Mouse (Mus musculus): ENCODE measurements around the gene Fgfr2.
"Not testable (repeated sequence)": the region's sequence is repeated elsewhere in the genome, so short reads cannot be mapped to it uniquely, and the experiment has no call there.

Gene Fgfr2

DNA sequence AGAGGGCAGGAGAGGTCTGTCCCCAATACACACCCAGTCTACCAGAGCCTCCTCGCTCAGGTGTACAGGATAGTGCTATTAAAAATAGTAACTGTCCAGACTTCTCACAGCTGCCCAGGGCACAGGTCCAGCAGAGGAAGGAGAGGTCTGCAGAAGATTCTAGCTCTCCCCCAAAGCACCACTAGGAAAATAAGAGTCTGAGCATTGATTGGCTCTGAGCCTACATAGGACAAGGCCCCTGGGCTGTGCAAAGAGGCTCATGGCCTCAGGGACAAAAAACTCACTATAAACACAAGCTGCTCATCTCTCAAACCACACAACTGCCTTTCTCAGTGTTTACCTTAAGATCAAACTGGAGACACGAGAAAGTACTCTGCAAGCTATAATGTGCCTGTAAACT is 679.4 kb downstream of the Fgfr2 start:
- Histone ChIP-seq H3K4me3 (replicated peaks; ENCODE audit: low read length) (no peak overlapping the region), H3K27me3 (ENCODE audit: insufficient read depth, low read length) (no peaks in the 10 kb centered on the region; the same call in 1 of the 2 replicates), H3K4me1 (replicated peaks; ENCODE audit: low read depth, low read length) (no peaks in the 10 kb centered on the region), H3K9me3 (ENCODE audit: low read length) (peaks cover 14% of the 10 kb centered on the region), H3K36me3 (ENCODE audit: insufficient read depth, low read length) (no peaks in the 10 kb centered on the region)
- TF ChIP-seq POU5F1 (IDR thresholded peaks at IDR 0.05; ENCODE audit: borderline replicate concordance, low read length): no peak
- no peak for TF ChIP-seq CTCF (conservative IDR thresholded peaks at IDR 0.05; ENCODE audit: low read length)
- TF ChIP-seq NANOG (IDR thresholded peaks at IDR 0.05; ENCODE audit: borderline replicate concordance, low read length): no peak

DNA sequence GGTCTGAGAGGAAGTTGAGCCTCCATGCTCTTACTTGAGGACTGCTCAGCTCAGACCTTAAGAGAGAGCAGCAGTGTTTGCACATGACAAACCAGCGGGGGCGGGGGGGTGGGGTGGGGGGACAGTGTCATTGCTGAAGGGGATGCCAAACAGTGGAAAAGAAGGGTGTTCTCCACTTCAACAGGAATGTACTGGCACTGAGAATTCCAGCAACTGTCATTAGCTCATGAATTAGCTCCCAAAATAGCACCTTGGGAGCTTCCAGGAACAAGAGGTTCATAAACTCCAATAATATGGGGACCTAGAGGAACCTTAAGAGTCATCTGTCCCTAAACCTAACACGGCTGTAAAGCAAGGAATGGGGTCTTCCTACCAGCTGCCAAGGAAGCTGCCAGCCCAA is 680.0 kb downstream of the Fgfr2 start:
- peaks cover 14% of the 10 kb centered on the region for H3K9me3 ChIP-seq (ENCODE audit: low read length)
- TF ChIP-seq NANOG (IDR thresholded peaks at IDR 0.05; ENCODE audit: borderline replicate concordance, low read length): no peak
- TF ChIP-seq POU5F1 (IDR thresholded peaks at IDR 0.05; ENCODE audit: borderline replicate concordance, low read length): no peak
- TF ChIP-seq CTCF (conservative IDR thresholded peaks at IDR 0.05; ENCODE audit: low read length): no peak

DNA sequence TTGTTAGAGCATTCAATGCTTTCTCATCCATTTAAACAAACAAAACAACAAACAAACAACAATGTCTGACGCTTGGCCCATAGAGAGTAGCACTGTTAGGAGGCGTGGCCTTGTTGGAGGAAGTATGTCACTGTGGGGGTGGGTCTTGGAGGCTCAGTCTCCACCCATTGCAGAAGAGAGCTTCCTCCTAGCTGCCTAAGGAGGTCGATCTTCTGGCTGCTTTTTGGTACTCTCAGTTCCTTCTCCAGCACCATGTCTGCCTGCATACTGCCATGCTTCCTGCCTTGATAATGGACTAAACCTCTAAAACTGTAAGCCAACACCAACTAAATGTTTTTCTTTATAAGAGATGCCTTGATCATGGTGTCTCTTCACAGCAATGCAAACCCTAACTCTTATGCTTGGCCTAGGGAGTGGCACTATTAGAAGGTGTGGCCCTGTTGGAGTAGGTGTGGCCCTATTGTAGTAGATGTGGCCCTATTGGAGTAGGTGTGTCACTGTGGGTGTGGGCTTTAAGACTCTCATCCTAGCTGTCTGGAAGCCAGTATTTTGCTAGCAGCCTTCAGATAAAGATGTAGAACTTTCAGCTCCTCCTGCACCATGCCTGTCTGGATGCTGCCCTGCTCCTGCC is 680.9 kb downstream of the Fgfr2 start:
- H3K27me3 ChIP-seq (ENCODE audit: insufficient read depth, low read length); H3K4me1 ChIP-seq (replicated peaks; ENCODE audit: low read depth, low read length); H3K36me3 ChIP-seq (ENCODE audit: insufficient read depth, low read length); H3K4me3 ChIP-seq (replicated peaks; ENCODE audit: low read length): not testable (repeated sequence)
- peaks cover 14% of the 10 kb centered on the region for H3K9me3 ChIP-seq (ENCODE audit: low read length)

More for the DNA sequence above, 680.0 kb downstream of the Fgfr2 start:
- H3K4me1 ChIP-seq (replicated peaks; ENCODE audit: low read depth, low read length): no peaks in the 10 kb centered on the region
- no peak overlapping the region for H3K4me3 ChIP-seq (replicated peaks; ENCODE audit: low read length)
- H3K27me3 ChIP-seq (ENCODE audit: insufficient read depth, low read length): peaks cover 3% of the 10 kb centered on the region; the same call in 1 of the 2 replicates
- no peaks in the 10 kb centered on the region for H3K36me3 ChIP-seq (ENCODE audit: insufficient read depth, low read length)

DNA sequence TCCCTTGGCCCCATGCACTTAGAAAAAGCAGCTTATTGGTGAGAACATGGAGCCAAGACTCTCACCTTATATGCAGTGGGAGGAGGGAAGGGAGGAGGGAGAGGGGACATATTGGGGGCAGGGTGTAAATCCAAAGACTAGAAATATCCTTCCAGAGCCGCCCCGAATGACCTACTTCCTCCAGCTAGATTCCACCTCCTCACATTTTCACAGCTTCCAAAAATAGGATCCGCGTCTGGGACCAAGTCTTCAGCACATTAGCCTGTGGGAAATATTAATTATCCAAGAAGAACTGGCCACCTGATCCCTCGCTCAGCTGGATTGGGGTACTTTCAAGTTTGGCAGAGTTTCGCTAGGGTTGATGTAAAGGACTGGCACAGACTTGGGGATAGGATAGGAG is 683.2 kb downstream of the Fgfr2 start:
- peaks cover 3% of the 10 kb centered on the region; the same call in 1 of the 2 replicates for H3K27me3 ChIP-seq (ENCODE audit: insufficient read depth, low read length)
- H3K36me3 ChIP-seq (ENCODE audit: insufficient read depth, low read length): no peaks in the 10 kb centered on the region
- no peak for TF ChIP-seq NANOG (IDR thresholded peaks at IDR 0.05; ENCODE audit: borderline replicate concordance, low read length)
- TF ChIP-seq POU5F1 (IDR thresholded peaks at IDR 0.05; ENCODE audit: borderline replicate concordance, low read length): no peak
- no peak for TF ChIP-seq CTCF (conservative IDR thresholded peaks at IDR 0.05; ENCODE audit: low read length)
- H3K4me1 ChIP-seq (replicated peaks; ENCODE audit: low read depth, low read length): no peaks in the 10 kb centered on the region
- peaks cover 14% of the 10 kb centered on the region for H3K9me3 ChIP-seq (ENCODE audit: low read length)
- no peak overlapping the region for H3K4me3 ChIP-seq (replicated peaks; ENCODE audit: low read length)

DNA sequence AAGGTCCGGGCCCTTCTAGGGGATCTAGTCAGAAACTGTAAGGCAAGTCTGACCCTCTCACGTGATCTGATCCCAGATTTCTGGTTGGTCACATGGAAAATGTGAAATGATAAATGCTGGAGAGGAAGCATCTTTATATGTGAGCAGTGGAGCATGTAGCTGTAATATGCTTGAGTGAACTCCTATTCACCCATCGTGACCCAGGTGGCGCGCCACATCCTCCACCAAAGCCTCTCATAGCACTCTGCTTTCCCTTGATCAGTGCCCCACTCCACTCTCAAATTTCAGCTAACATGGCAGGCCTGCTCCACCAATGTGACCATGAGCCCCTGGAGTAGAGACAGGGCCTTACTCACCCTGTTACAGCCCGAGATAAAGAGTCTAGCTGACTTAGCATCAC is 685.1 kb downstream of the Fgfr2 start:
- no peaks in the 10 kb centered on the region for H3K36me3 ChIP-seq (ENCODE audit: insufficient read depth, low read length)
- TF ChIP-seq CTCF (conservative IDR thresholded peaks at IDR 0.05; ENCODE audit: low read length) (no peak), POU5F1 (IDR thresholded peaks at IDR 0.05; ENCODE audit: borderline replicate concordance, low read length) (no peak), NANOG (IDR thresholded peaks at IDR 0.05; ENCODE audit: borderline replicate concordance, low read length) (no peak)
- H3K4me3 ChIP-seq (replicated peaks; ENCODE audit: low read length): no peak overlapping the region
- H3K27me3 ChIP-seq (ENCODE audit: insufficient read depth, low read length): peaks cover 3% of the 10 kb centered on the region; the same call in 1 of the 2 replicates
- peaks cover 14% of the 10 kb centered on the region for H3K9me3 ChIP-seq (ENCODE audit: low read length)
- no peaks in the 10 kb centered on the region for H3K4me1 ChIP-seq (replicated peaks; ENCODE audit: low read depth, low read length)

DNA sequence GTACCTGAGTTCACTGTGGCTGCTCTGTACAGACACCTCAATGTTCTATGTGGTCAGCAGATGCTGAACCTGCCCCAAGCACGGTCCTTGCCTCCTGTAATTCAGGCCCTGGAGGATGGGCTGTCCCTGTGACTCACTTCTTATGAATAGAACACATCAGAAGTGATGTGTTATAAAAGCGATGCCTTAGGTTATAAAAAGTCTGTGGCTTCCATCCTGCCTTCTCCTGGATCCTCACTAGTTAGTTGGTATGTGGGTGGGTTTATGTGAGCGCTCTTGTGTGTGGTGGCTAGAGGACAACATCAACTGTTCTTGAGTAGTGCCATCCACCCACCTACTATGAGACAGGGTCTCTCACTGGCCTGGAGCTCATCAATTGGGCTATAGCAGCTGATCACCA is 685.7 kb downstream of the Fgfr2 start:
- Histone ChIP-seq H3K36me3 (ENCODE audit: insufficient read depth, low read length) (no peaks in the 10 kb centered on the region), H3K4me1 (replicated peaks; ENCODE audit: low read depth, low read length) (no peaks in the 10 kb centered on the region), H3K9me3 (ENCODE audit: low read length) (peaks cover 11% of the 10 kb centered on the region), H3K4me3 (replicated peaks; ENCODE audit: low read length) (no peak overlapping the region), H3K27me3 (ENCODE audit: insufficient read depth, low read length) (peaks cover 3% of the 10 kb centered on the region; the same call in 1 of the 2 replicates)
- TF ChIP-seq NANOG (IDR thresholded peaks at IDR 0.05; ENCODE audit: borderline replicate concordance, low read length): no peak
- no peak for TF ChIP-seq POU5F1 (IDR thresholded peaks at IDR 0.05; ENCODE audit: borderline replicate concordance, low read length)
- no peak for TF ChIP-seq CTCF (conservative IDR thresholded peaks at IDR 0.05; ENCODE audit: low read length)

DNA sequence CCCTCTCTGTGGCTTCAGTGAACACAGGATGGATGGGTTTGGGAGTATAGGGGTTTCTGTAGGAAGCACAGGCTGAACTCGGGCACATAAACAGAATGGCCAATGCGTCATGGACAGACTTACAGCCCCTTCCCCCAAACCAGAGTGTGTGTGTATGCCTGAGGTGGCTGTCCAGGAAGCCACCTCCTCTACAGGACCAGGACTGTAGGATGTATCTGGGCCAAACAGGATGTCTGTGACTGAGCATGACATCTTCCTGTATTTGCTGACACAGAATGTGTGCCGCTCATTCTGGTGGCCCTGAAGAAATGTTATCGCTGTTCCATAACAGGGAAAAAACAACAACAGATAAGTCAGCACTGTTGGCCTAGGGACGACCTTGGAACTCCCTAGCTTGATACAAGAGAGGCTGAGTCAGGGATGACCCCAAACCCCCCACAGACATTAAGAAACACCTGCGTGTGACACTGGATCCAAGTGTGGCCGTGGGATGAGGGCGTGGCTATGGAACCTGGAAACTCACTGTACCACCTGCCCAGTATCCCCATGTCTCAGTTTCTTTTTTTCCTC is 687.6 kb downstream of the Fgfr2 start:
- Histone ChIP-seq H3K36me3 (ENCODE audit: insufficient read depth, low read length) (no peaks in the 10 kb centered on the region), H3K27me3 (ENCODE audit: insufficient read depth, low read length) (peaks cover 3% of the 10 kb centered on the region; the same call in 1 of the 2 replicates), H3K9me3 (ENCODE audit: low read length) (peaks cover 3% of the 10 kb centered on the region; the same call in 1 of the 2 replicates), H3K4me3 (replicated peaks; ENCODE audit: low read length) (no peak overlapping the region), H3K4me1 (replicated peaks; ENCODE audit: low read depth, low read length) (no peaks in the 10 kb centered on the region)
- no peak for TF ChIP-seq CTCF (conservative IDR thresholded peaks at IDR 0.05; ENCODE audit: low read length)
- no peak for TF ChIP-seq POU5F1 (IDR thresholded peaks at IDR 0.05; ENCODE audit: borderline replicate concordance, low read length)
- no peak for TF ChIP-seq NANOG (IDR thresholded peaks at IDR 0.05; ENCODE audit: borderline replicate concordance, low read length)

DNA sequence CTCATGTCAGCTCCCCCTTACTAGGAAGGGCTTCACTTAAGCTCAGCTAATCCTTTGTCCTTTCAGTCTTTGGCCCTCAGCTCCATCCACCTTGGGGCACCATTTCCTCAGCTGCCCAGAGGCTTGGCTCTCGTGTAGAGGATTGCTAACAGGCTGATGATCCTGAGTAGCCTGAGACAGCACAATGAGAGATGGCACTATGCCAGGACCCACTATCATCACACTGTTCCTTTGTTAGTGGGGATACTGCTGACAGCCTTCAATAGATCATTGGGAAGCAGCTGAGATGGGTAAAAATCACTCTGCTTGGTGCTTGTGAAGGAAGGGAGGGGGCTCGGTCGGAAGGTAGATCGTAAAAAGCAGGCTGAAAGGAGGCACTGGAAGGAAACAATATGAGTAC is 693.8 kb downstream of the Fgfr2 start:
- no peaks in the 10 kb centered on the region for H3K4me1 ChIP-seq (replicated peaks; ENCODE audit: low read depth, low read length)
- TF ChIP-seq POU5F1 (IDR thresholded peaks at IDR 0.05; ENCODE audit: borderline replicate concordance, low read length) (no peak), CTCF (conservative IDR thresholded peaks at IDR 0.05; ENCODE audit: low read length) (no peak), NANOG (IDR thresholded peaks at IDR 0.05; ENCODE audit: borderline replicate concordance, low read length) (no peak)
- H3K27me3 ChIP-seq (ENCODE audit: insufficient read depth, low read length): no peaks in the 10 kb centered on the region; the same call in 1 of the 2 replicates
- peaks cover 9% of the 10 kb centered on the region; the same call in 1 of the 2 replicates for H3K9me3 ChIP-seq (ENCODE audit: low read length)
- no peaks in the 10 kb centered on the region for H3K36me3 ChIP-seq (ENCODE audit: insufficient read depth, low read length)
- no peak overlapping the region for H3K4me3 ChIP-seq (replicated peaks; ENCODE audit: low read length)

All from E14TG2a.4 (cell line).